Comparison of ENCODE assay signal across 9 mouse cellular contexts in genomic region chr15:100635851-100636645, GRCm38 (mm10). TPM values are rescaled to one million over a fixed set of nuclear protein-coding genes. Genes with fewer than 3 reads are reported as not detected.
DNase-seq lines count a peak whose midpoint lies in the region; ATAC-seq and TF ChIP-seq lines count a peak whose summit lies in the region.
"Had no signal": no experiment of that assay in that cellular context is flagged by ENCODE, and none has a peak within 500 bp of the region (broad histone marks: within the 10 kb centered on the region; RNA-seq: fewer than 3 reads in every experiment).

No protein-coding gene starts in this region.

- no peak for TF ChIP-seq CTCF in ES-Bruce4 (IDR thresholded peaks at IDR 0.05; ENCODE audit: low read depth, low read length)

- TF ChIP-seq POLR2A in ES-Bruce4 (IDR thresholded peaks at IDR 0.05; ENCODE audit: insufficient read depth, low read length): no peak

- TF ChIP-seq EP300 in ES-Bruce4 (IDR thresholded peaks at IDR 0.05; ENCODE audit: insufficient read depth, low read depth, low read length): no peak

- H3K27ac ChIP-seq in heart, embryonic 12.5 days (ENCODE audit: poor library complexity, severe bottlenecking): no peak overlapping the region
- H3K27ac ChIP-seq in ES-Bruce4 (ENCODE audit: insufficient read depth, low read length): peak overlapping the region; percentile 60
- no peak overlapping the region for H3K27ac ChIP-seq in forebrain, embryonic 15.5 days (replicated peaks)
- peak overlapping the region; percentile 50 for H3K27ac ChIP-seq in liver, embryonic 16.5 days (ENCODE audit: low read length)

- 2% methylated on average over 34 of the region's 38 CpGs for WGBS in heart, embryonic 12.5 days
- 4% methylated on average over 37 of the region's 38 CpGs for WGBS in forebrain, embryonic 15.5 days
- 4% methylated on average over 38 of the region's 38 CpGs for WGBS in liver, embryonic 16.5 days (ENCODE audit: insufficient replicate concordance)

- H3K4me1 ChIP-seq in heart, embryonic 12.5 days (replicated peaks): peaks cover 34% of the 10 kb centered on the region
- peaks cover 14% of the 10 kb centered on the region for H3K4me1 ChIP-seq in ES-Bruce4 (ENCODE audit: control insufficient read depth, insufficient read depth, low read length)
- H3K4me1 ChIP-seq in forebrain, embryonic 15.5 days: peaks cover 12% of the 10 kb centered on the region
- peaks cover 18% of the 10 kb centered on the region for H3K4me1 ChIP-seq in liver, embryonic 16.5 days (ENCODE audit: control insufficient read depth, low read depth, low read length)

- intact Hi-C loops in heart, postnatal 36 days (cut with DNase I): no loop called here

- H3K4me3 ChIP-seq in heart, embryonic 12.5 days: peak overlapping the region; percentile 70
- H3K4me3 ChIP-seq in ES-Bruce4 (ENCODE audit: low read depth, low read length): peak overlapping the region; percentile 67
- peak overlapping the region; percentile 40 for H3K4me3 ChIP-seq in forebrain, embryonic 15.5 days
- H3K4me3 ChIP-seq in liver, embryonic 16.5 days (ENCODE audit: low read depth, low read length): peak overlapping the region; percentile 65

- H3K27me3 ChIP-seq in heart, embryonic 12.5 days (replicated peaks): peaks cover 38% of the 10 kb centered on the region
- no peaks in the 10 kb centered on the region for H3K27me3 ChIP-seq in ES-Bruce4 (ENCODE audit: control insufficient read depth, insufficient read depth, low read length, poor library complexity, severe bottlenecking)
- H3K27me3 ChIP-seq in forebrain, embryonic 15.5 days: peaks cover 52% of the 10 kb centered on the region
- H3K27me3 ChIP-seq in liver, embryonic 16.5 days (ENCODE audit: control insufficient read depth, insufficient read depth, low read depth, low read length): peaks cover 47% of the 10 kb centered on the region

- peak overlapping the region; percentile 93 for H3K4me2 ChIP-seq in heart, embryonic 12.5 days
- peak overlapping the region; percentile 66 for H3K4me2 ChIP-seq in forebrain, embryonic 15.5 days (replicated peaks)
- H3K4me2 ChIP-seq in liver, embryonic 16.5 days (ENCODE audit: low read depth, low read length): peak overlapping the region; percentile 68

- no peak for DNase-seq in heart, postnatal 36 days
- DNase-seq in frontal cortex, postnatal 25 days (ENCODE audit: low spot score in 2 of 2): no peak
- no peak for DNase-seq in left cerebral cortex, adult 9 months (ENCODE audit: low spot score in 2 of 2)
- DNase-seq in right cerebral cortex, postnatal 14 days: no peak
- DNase-seq: right cerebral cortex, adult 18-20 months had no signal

- ATAC-seq in heart, embryonic 12.5 days (ENCODE audit: insufficient number of reproducible peaks, low FRiP score): no peak
- ATAC-seq in forebrain, embryonic 15.5 days (replicated peaks): no peak
- ATAC-seq in liver, embryonic 16.5 days (ENCODE audit: low read depth): no peak

- peak overlapping the region; percentile 74 for H3K9ac ChIP-seq in heart, embryonic 12.5 days
- peak overlapping the region; percentile 94 for H3K9ac ChIP-seq in ES-Bruce4 (ENCODE audit: low read depth, poor library complexity, severe bottlenecking)
- 0 out of 2 replicates have a peak overlapping the region, but pooled peaks have one; percentile 9 for H3K9ac ChIP-seq in forebrain, embryonic 15.5 days (replicated peaks)
- H3K9ac ChIP-seq in liver, embryonic 16.5 days (ENCODE audit: low read depth, low read length): peak overlapping the region; percentile 57

- no peaks in the 10 kb centered on the region for H3K36me3 ChIP-seq in heart, embryonic 12.5 days
- H3K36me3 ChIP-seq in ES-Bruce4 (ENCODE audit: control insufficient read depth, insufficient read depth, low read length, poor library complexity, severe bottlenecking): no peaks in the 10 kb centered on the region
- H3K36me3 ChIP-seq in forebrain, embryonic 15.5 days: no peaks in the 10 kb centered on the region
- H3K36me3 ChIP-seq in liver, embryonic 16.5 days (ENCODE audit: control insufficient read depth, insufficient read depth): no peaks in the 10 kb centered on the region

- no peaks in the 10 kb centered on the region for H3K9me3 ChIP-seq in heart, embryonic 12.5 days (replicated peaks)
- no peaks in the 10 kb centered on the region for H3K9me3 ChIP-seq in ES-Bruce4 (replicated peaks; ENCODE audit: control insufficient read depth, insufficient read depth, low read length, poor library complexity, severe bottlenecking)
- H3K9me3 ChIP-seq in forebrain, embryonic 15.5 days: no peaks in the 10 kb centered on the region
- H3K9me3 ChIP-seq in liver, embryonic 16.5 days (replicated peaks; ENCODE audit: control insufficient read depth, low read length): no peaks in the 10 kb centered on the region

RNA-seq across cellular contexts. Expression of gene Smagp, which starts 0.7 kb away (rescaled TPM):
- 15.0 and 18.0 TPM in 2 replicates for polyA plus RNA-seq in heart, embryonic 12.5 days (2016; fragmentation: Nextera tagmentation; extraction: Ambion mirVana)
- total RNA-seq in heart, postnatal 36 days (2021): 10 to 100 TPM; 13.7 to 15.8 TPM
- polyA plus RNA-seq in ES-Bruce4 (2011; ENCODE audit: insufficient read depth, insufficient read length, low read depth, missing spikeins): 36.6 and 45.6 TPM in 2 replicates
- 1.8 and 2.5 TPM in 2 replicates for polyA plus RNA-seq in forebrain, embryonic 15.5 days (2015; fragmentation: Nextera tagmentation; extraction: Ambion mirVana)
- 9.1 and 9.3 TPM in 2 replicates for polyA plus RNA-seq in liver, embryonic 16.5 days (2015; fragmentation: Nextera tagmentation; extraction: Ambion mirVana)

RNA-seq across cellular contexts. Expression of gene Dazap2, which starts 20.9 kb away (rescaled TPM):
- 193 and 200 TPM in 2 replicates for polyA plus RNA-seq in heart, embryonic 12.5 days (2016; fragmentation: Nextera tagmentation; extraction: Ambion mirVana)
- 100 to 1,000 TPM; 161 to 177 TPM for total RNA-seq in heart, postnatal 36 days (2021)
- polyA plus RNA-seq in ES-Bruce4 (2011; ENCODE audit: insufficient read depth, insufficient read length, low read depth, missing spikeins): 70.7 and 85.2 TPM in 2 replicates
- 155 and 161 TPM in 2 replicates for polyA plus RNA-seq in forebrain, embryonic 15.5 days (2015; fragmentation: Nextera tagmentation; extraction: Ambion mirVana)
- polyA plus RNA-seq in liver, embryonic 16.5 days (2015; fragmentation: Nextera tagmentation; extraction: Ambion mirVana): 131 and 146 TPM in 2 replicates

RNA-seq across cellular contexts. Expression of gene Bin2, which starts 33.3 kb away (rescaled TPM):
- 3.7 and 6.3 TPM in 2 replicates for polyA plus RNA-seq in heart, embryonic 12.5 days (2016; fragmentation: Nextera tagmentation; extraction: Ambion mirVana)
- total RNA-seq in heart, postnatal 36 days (2021): 1 to 10 TPM; 1.6 TPM
- 15.4 and 30.0 TPM in 2 replicates for polyA plus RNA-seq in ES-Bruce4 (2011; ENCODE audit: insufficient read depth, insufficient read length, low read depth, missing spikeins)
- polyA plus RNA-seq in forebrain, embryonic 15.5 days (2015; fragmentation: Nextera tagmentation; extraction: Ambion mirVana): 1.2 and 2.0 TPM in 2 replicates
- polyA plus RNA-seq in liver, embryonic 16.5 days (2015; fragmentation: Nextera tagmentation; extraction: Ambion mirVana): 18.0 and 20.6 TPM in 2 replicates

RNA-seq across cellular contexts. Expression of gene Pou6f1, which starts 36.3 kb away (rescaled TPM):
- 4.7 and 5.4 TPM in 2 replicates for polyA plus RNA-seq in heart, embryonic 12.5 days (2016; fragmentation: Nextera tagmentation; extraction: Ambion mirVana)
- total RNA-seq in heart, postnatal 36 days (2021): 10 to 100 TPM; 10.8 to 13.3 TPM
- polyA plus RNA-seq in ES-Bruce4 (2011; ENCODE audit: insufficient read depth, insufficient read length, low read depth, missing spikeins): 4.9 and 7.3 TPM in 2 replicates
- polyA plus RNA-seq in forebrain, embryonic 15.5 days (2015; fragmentation: Nextera tagmentation; extraction: Ambion mirVana): 50.4 and 51.3 TPM in 2 replicates
- polyA plus RNA-seq in liver, embryonic 16.5 days (2015; fragmentation: Nextera tagmentation; extraction: Ambion mirVana): 0.18 and 0.50 TPM in 2 replicates

RNA-seq across cellular contexts. Expression of gene Cela1, which starts 51.7 kb away (rescaled TPM):
- 1.4 and 1.6 TPM in 2 replicates for polyA plus RNA-seq in heart, embryonic 12.5 days (2016; fragmentation: Nextera tagmentation; extraction: Ambion mirVana)
- under 1 TPM in 1 of 2 experiments, not detected in 1; 0.98 TPM for total RNA-seq in heart, postnatal 36 days (2021)
- polyA plus RNA-seq in ES-Bruce4 (2011; ENCODE audit: insufficient read depth, insufficient read length, low read depth, missing spikeins): 2.0 and 2.4 TPM in 2 replicates
- 0.43 and 0.97 TPM in 2 replicates for polyA plus RNA-seq in forebrain, embryonic 15.5 days (2015; fragmentation: Nextera tagmentation; extraction: Ambion mirVana)
- polyA plus RNA-seq in liver, embryonic 16.5 days (2015; fragmentation: Nextera tagmentation; extraction: Ambion mirVana): 20.3 and 30.0 TPM in 2 replicates

Comparison
In these comparisons a context has a peak if more than half of its experiments do, and no peak if none do; other contexts are left out.
1. H3K27ac ChIP-seq: peak in ES-Bruce4 (single experiment) and liver, embryonic 16.5 days (single experiment); none in heart, embryonic 12.5 days (single experiment) and forebrain, embryonic 15.5 days (single experiment).
2. H3K9ac ChIP-seq: peak in every context shown above with its lines; median percentile 94 in ES-Bruce4; 74 in heart, embryonic 12.5 days; 57 in liver, embryonic 16.5 days; 9 in forebrain, embryonic 15.5 days.
3. Peak in every context shown above with its lines, with median percentiles within 50 percentile points of each other: H3K4me2 ChIP-seq and H3K4me3 ChIP-seq.